Mouse (Mus musculus) kidney, adult 9 months (tissue): ENCODE measurements around the gene Hprt.
A peak's percentile ranks its signal among the peaks of the same experiment; 100 is the strongest.

Source experiments
- DNase-seq: peaks from one replicate; pipeline ENCODE4 v3.0.0; 2022

Gene Hprt

DNA sequence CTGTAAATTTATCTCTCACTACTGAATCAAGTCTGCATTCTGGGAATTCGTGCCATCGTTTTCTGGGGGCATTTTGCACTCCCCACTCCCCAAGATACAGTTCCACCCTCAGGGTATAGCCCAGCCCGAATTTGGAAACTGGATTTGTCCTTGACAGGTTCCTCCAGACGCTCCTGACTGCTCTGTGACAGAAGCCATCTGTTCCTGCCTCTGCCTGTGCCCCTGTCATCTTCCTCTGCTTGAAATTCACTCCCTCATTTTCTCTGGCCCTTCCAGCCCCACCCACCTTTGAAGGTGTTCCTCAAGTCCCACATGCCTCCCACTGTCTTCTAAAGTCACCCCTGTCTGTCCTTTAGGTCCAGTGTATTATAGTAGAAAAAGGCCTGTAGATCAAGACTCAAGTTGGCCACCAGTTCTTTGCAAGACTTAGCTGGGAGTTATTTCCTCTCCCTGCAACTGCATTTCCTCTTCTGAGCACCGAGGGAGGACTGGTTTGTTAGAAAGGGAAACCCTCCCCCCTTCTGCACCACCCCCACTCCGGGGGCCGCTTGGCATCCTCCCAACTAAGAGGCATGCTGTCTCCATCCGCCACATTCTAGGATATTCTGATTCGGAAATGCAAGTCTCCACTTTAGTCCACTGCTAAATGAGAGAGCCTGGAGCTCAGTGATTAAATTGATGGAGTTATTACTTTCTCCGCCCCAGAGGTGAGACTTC lies 57.4 kb downstream of the Hprt start:
- peak; percentile 54 for DNase-seq

DNA sequence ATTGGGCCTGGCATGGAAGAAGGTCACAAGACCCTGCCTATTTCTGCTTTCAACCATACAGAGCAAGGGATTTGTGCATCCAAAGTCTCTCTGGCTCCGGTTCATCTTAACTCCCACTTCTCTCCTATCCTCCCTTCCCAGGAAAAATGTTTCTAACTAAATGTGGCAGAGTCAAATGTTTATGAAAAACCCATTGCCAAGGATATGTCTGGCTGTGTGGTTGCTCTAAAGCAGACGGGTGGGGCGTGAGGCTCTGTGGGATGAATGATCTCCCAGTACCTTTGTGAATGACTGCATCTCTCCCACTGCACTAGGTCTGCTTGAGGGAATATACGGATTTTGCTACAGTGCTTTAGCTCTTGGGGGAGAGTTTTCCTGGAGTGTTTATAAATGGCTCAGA lies 58.1 kb downstream of the Hprt start:
- no peak for DNase-seq

DNA sequence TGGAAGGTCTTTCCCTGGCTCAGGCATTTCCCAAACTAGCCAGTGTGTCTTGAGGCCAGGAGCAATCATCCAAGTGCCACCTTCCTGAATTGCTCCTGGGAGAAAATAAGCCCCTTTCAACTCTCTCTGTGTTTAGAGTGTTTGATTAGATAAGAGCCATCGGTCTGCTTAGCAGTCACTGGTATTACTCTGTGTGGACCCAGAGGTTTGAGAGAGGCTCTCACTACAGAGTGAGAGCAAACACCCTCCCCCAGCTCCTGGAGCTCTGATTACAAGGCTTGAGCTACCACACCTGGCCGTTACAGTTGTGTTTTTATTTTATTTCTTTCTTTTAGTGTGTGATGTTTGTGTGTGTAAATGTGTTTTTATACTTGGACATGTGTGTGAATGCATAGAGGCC lies 59.0 kb downstream of the Hprt start:
- no peak for DNase-seq

DNA sequence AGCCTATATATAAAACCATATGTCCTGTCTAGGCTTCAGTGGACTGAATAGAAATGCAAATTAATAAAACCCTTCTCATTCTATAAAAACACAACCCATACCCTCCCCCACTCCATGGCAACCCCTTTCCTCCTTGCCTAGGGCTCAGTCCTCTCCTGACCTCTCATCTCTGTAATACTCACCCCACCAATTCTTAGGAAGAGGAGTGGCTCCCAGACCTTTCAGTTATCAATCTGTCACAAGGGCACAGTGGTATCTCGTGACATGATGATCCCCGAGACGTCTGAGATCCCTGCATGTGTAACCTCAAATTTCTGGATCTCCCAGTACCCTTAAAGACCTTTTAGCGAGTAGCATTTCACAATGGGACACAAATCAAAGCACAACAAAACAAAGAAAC lies 61.3 kb downstream of the Hprt start:
- DNase-seq, result no peak

DNA sequence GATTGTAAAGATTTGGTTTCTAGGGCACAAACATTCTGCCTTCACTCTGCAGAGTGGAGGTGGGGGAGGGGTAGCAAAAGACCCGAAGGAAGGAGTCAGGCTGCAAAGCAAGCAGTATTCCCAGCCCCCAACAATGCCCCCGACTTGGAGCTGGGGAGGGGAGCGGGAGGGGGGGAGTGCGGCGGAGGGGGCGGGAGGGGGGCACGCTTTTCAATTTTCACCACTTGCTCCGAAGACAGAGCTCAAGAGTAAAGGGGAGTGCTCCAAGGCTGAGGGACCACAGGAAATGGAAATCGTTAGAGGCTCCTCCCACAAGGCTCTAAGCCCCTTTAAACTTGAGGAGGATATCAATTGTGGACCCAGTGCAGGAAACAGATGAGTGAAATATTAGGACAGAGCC lies 62.4 kb downstream of the Hprt start:
- DNase-seq, result no peak

DNA sequence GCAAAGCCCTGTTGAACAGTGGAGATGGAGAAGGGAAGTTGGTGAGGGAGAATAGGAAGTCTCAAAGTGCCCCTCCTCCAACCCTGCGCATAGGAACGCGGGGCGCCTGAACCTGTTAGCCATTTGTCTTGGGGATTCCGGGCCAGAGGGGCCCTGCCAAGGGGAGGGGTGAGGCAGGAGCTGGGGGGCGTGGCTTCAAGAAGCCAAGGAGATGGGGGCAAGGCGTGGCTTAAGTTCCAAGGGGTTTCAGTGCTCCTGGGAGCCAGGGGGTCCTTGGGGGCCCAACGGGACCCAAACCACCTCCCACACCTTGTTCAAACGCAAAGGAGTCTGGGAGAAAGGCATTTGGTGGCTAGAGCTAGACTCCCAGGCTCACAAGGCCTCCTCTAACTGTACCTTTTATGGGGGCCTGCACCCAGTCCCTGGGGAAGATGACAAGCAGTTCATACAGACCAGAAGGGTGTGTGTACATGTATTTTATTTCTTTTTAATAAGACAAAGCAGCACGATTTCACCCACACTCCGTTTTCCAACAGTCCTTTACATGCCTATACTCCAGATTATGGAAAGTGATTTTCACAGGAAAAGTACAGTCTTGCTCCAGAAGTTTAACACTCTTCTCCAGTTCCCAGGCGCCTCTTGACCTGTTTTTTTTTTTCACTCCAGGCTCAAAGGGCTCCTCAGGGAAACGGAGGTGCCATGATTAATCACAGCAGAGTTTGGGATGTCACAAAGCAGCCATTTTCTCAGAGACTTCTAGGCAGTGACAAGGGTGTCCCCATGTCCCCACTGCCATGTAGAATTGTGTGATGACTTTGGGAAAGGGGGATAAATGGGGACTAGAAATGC lies 64.9 kb downstream of the Hprt start:
- no peak for DNase-seq

DNA sequence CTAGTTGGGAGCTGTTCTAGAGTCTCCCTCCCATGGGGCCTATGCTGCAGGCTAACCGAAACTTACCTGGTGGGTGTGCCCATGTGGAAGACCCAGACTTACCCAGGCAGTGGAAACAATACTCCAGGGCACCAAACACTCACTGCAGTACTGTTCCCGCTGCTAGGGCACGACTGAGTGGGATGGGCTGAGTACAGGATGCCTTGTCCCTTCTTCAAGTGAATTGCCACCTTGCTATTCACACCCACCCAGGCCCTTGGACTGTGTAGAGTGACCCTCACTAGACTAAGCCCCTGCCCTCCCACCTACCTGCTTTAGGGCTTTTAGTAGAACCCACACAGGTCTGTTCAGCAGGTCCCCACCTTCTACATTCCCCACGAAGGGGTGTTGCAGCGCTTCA lies 65.9 kb downstream of the Hprt start:
- no peak for DNase-seq

DNA sequence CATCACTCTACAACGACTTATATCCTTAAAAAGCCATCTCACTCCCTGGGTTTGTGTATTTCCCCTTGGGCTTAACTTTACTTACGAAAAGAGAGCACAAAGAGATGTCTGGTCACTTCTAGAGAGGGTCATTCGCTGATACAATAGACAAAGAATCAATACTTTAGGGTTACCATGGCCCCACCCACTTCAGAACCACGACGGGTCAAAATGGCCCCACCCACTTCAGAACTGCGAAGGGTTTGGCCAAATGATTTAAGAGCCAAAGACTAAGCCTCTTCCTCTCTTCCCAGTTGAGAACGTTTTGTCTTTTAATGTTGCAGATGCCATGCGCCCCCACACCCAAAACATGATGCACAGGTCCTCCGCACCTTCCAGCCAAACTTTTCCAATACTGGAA lies 67.8 kb downstream of the Hprt start:
- no peak for DNase-seq

DNA sequence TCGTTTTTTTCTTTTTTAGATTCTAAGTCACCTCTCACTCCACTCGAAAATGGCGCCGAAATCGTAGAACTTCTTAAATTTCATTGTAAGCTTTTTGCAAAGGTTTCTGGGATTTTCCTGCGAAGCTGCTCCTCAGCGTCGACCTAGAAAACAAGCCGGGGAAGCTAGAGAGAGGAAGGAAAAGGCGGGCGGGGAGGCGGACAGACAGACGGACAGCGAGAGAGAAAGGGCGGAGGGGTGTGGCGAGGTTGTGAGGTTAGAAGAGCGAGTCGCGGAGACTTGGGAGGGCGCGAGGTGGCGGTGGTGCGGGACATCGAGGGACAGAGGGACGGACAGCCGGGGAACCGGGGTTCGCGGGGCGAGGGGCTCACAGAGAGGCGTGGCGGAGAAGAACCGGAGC lies 68.7 kb downstream of the Hprt start:
- peak; percentile 41 for DNase-seq

DNA sequence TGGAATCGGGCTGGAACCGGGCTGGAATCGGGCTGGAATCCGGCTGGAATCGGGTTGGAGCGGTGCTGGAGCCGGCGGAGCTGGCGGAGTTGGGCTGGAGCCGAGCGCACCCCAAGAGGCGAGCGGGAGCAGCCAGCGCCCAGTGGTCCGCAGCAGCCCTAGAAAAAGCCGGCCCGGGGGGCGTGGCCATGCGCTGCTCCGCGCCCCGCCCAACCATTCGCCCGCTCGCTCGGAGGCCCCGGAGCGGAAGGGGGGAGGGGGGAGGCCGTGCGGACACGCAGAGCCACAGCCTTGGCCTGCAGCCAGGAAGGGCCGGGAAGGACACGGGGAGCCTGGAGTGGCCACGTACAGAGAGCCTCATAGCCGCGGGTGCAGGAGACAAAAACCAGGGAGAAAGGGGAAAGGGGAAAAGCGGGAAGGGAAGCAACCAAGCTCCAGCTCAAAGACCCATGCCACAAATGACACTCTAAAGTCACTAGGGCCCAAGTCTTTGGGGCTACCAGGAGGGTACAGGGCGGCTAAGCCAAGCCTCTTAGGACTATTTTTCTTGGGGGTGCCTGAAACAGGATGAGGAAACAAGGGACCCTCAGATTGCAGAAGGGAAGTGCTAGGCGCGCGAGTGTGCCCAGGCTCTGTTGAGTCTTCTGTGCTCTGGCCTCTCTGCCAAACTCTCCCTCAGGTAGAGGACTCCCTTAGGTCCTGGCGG lies 69.3 kb downstream of the Hprt start:
- DNase-seq, result peak; percentile 83

DNA sequence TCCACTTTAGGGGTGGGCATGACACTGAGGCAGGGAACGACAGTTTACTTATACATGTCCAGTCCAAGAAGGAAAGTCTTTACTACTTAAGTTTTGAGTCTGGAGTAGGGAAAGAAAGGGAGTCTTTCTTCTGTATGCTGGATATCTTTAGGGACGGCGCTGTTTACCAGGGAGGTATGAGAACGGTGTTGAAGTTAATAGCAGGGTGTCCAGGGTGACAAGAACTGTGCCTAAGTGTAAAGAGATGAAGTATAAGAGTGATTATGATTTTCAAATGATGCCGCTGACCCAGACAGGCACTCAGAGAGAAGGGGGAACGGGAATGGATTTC lies 69.8 kb downstream of the Hprt start:
- DNase-seq, result no peak

DNA sequence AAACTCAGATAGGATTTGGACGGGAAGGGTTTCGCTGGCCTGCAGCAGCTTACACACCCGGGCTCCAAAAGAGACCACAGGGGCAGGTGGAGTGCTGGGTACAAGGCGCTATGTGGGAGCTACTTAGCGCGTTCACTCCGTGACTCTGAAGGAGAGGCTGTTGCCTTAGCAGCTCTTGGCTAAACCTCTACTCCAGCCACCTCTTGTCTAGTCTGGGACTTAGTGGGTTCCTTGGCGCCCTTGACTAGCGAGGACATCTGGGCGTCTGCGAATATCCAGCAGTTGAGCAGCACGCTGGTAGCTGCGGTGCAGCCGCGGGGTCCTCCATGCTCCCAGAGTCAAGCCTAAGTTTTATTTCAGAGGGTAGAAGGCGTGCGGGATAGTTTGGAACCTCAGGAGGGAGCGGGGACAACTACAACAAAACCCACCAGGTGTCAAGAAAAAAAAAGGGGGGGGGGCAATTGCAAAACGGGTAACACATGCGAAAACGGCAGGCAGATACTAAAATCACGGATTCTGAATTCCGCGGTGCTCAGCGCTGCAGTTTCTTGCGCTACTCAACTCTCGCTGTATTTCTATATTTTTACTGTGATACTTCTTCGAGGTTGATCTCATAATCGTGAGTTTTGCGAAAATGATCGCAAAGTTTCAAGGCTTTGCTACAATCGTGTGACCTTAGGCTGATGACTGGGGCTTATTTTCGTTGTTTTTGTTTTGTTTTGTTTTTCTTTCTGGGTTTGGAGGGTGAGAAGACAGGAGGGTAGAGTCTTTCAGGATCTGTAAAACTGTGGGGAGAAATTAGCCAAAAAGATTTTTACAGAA lies 70.7 kb downstream of the Hprt start:
- no peak for DNase-seq

DNA sequence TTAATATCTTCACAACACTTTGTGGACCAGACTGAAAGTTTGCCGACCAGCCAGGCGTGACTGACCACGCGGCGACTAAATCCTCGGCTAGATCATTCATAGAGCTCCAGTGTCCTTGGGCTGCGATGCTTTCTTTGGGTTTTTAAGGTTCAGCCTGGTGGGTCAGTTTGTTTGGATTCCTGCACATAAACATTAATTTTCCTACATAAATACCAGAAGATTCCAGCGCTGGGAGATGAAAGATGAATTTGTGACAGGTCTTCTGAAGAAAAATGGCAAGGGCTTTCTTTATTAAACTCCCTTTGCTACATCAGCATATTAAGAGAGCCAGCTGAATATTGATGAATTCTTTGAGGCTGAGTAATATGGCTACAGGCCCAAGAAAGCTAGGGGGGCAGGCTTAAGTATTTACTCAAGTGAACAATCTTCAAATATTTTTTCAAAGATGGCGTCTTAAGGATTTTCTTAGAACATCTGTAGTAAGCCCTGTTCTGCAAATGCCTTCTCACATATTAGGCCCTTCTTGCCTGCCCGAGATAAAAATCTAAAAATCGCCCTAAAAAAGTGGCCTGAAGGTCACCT lies 71.6 kb downstream of the Hprt start:
- no peak for DNase-seq

DNA sequence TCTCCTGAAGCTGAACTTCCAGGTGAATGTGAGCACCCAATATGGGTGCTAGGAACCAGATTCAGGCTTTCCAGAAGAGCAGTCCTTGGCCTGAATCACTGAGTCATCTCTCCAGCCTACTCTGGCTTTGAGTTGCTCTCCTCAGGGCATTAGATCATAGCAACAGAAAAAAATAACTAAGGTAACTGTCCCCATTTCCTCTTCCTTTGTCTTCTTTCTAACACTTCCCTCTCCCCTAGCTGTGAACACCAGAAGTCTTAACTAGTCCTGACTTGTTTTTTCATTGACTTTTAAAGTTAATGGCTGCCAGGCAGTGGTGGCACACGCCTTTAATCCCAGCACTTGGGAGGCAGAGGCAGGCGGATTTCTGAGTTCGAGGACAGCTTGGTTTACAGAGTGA lies 76.5 kb downstream of the Hprt start:
- DNase-seq, result no peak
